Comparison of ENCODE assay signal across 13 mouse cellular contexts in genomic region chr9:31331246-31331645, GRCm38 (mm10). TPM values are rescaled to one million over a fixed set of nuclear protein-coding genes. Genes with fewer than 3 reads are reported as not detected.
DNase-seq lines count a peak whose midpoint lies in the region; ATAC-seq and TF ChIP-seq lines count a peak whose summit lies in the region.
"Had no signal": no experiment of that assay in that cellular context is flagged by ENCODE, and none has a peak within 500 bp of the region (broad histone marks: within the 10 kb centered on the region; RNA-seq: fewer than 3 reads in every experiment).

No protein-coding gene starts in this region.

- no peak overlapping the region for H3K4me3 ChIP-seq in layer of hippocampus, adult 2 months
- H3K4me3 ChIP-seq in intestine, embryonic 15.5 days (replicated peaks): no peak overlapping the region
- H3K4me3 ChIP-seq: embryonic facial prominence, embryonic 12.5 days; forebrain, embryonic 13.5 days; midbrain, embryonic 10.5 days had no signal

- H3K9ac ChIP-seq in intestine, embryonic 15.5 days: no peak overlapping the region
- H3K9ac ChIP-seq: embryonic facial prominence, embryonic 12.5 days; forebrain, embryonic 13.5 days; liver, postnatal 0 days had no signal

- DNase-seq in cerebellum, adult 11-12 months: peak; percentile 92
- peak; percentile 78 to 79 for DNase-seq in cerebellum, postnatal 10 days
- peak; percentile 78 to 84 for DNase-seq in layer of hippocampus, adult 2 months (ENCODE audit: low spot score in 2 of 2)
- DNase-seq in left cerebral cortex, postnatal 14 days (ENCODE audit: low spot score in 2 of 2): peak; percentile 67 to 68
- DNase-seq in adrenal gland, adult 8-10 months: no peak
- no peak for DNase-seq in lung, adult 18-20 months
- no peak for DNase-seq in adrenal gland, postnatal 14 days
- DNase-seq: heart, postnatal 36 days; liver, postnatal 0 days had no signal

- H3K36me3 ChIP-seq in intestine, embryonic 15.5 days: peaks cover 3% of the 10 kb centered on the region; the same call in 1 of the 2 replicates

- H3K27me3 ChIP-seq in intestine, embryonic 15.5 days (replicated peaks): no peaks in the 10 kb centered on the region
- H3K27me3 ChIP-seq: embryonic facial prominence, embryonic 12.5 days; forebrain, embryonic 13.5 days had no signal

- no peaks in the 10 kb centered on the region for H3K9me3 ChIP-seq in intestine, embryonic 15.5 days
- H3K9me3 ChIP-seq: embryonic facial prominence, embryonic 12.5 days; forebrain, embryonic 13.5 days; midbrain, embryonic 10.5 days had no signal

- no peak overlapping the region for H3K4me2 ChIP-seq in intestine, embryonic 15.5 days (replicated peaks)
- H3K4me2 ChIP-seq: embryonic facial prominence, embryonic 12.5 days; forebrain, embryonic 13.5 days had no signal

- TF ChIP-seq CTCF in layer of hippocampus, adult 2 months (conservative IDR thresholded peaks at IDR 0.05): no peak

- H3K4me1 ChIP-seq in intestine, embryonic 15.5 days (replicated peaks): no peaks in the 10 kb centered on the region
- H3K4me1 ChIP-seq: embryonic facial prominence, embryonic 12.5 days had no signal

- peak overlapping the region; percentile 81 for H3K27ac ChIP-seq in layer of hippocampus, adult 2 months
- no peak overlapping the region for H3K27ac ChIP-seq in intestine, embryonic 15.5 days
- H3K27ac ChIP-seq: embryonic facial prominence, embryonic 12.5 days; forebrain, embryonic 13.5 days; midbrain, embryonic 10.5 days had no signal

- intact Hi-C loops in left cerebral cortex, postnatal 14 days (cut with DNase I): no loop called here

- whole genome bisulfite sequencing in intestine, embryonic 15.5 days: 63% methylated on average over 4 of the region's 4 CpGs

- no peak for ATAC-seq in intestine, embryonic 15.5 days
- ATAC-seq: forebrain, embryonic 13.5 days; liver, postnatal 0 days had no signal

RNA-seq across cellular contexts. Expression of gene Prdm10, which starts 50.9 kb away (rescaled TPM):
- total RNA-seq in layer of hippocampus, adult 2 months (2021): 10 to 100 TPM; 22.0 to 23.1 TPM
- 10 to 100 TPM; 17.3 to 21.2 TPM for total RNA-seq in left cerebral cortex, postnatal 14 days (2021)
- polyA plus RNA-seq in intestine, embryonic 15.5 days (2015; fragmentation: Nextera tagmentation; extraction: Ambion mirVana): 3.9 and 4.1 TPM in 2 replicates
- 10 to 100 TPM in 3 of 4 experiments, 1 to 10 TPM in 1; 7.9 to 10.8 (median 10.5) TPM for total RNA-seq in adrenal gland, adult 8-10 months (2022)
- 8.0 and 8.3 TPM in 2 replicates for total RNA-seq in adrenal gland, postnatal 14 days (2021)

RNA-seq across cellular contexts. Expression of gene Nfrkb, which starts 54.7 kb away (rescaled TPM):
- 10 to 100 TPM; 33.1 to 33.6 TPM for total RNA-seq in layer of hippocampus, adult 2 months (2021)
- total RNA-seq in left cerebral cortex, postnatal 14 days (2021): 10 to 100 TPM; 29.3 to 30.3 TPM
- 17.3 and 18.2 TPM in 2 replicates for polyA plus RNA-seq in intestine, embryonic 15.5 days (2015; fragmentation: Nextera tagmentation; extraction: Ambion mirVana)
- 10 to 100 TPM; 16.8 to 41.2 (median 24.9) TPM for total RNA-seq in adrenal gland, adult 8-10 months (2022)
- 23.7 and 27.6 TPM in 2 replicates for total RNA-seq in adrenal gland, postnatal 14 days (2021)

Comparison
In these comparisons a context has a peak if more than half of its experiments do, and no peak if none do; other contexts are left out.
1. DNase-seq: peak in cerebellum, adult 11-12 months (single experiment), cerebellum, postnatal 10 days (2 of 2), layer of hippocampus, adult 2 months (2 of 2) and left cerebral cortex, postnatal 14 days (2 of 2); none in adrenal gland, adult 8-10 months (single experiment), lung, adult 18-20 months (0 of 2) and adrenal gland, postnatal 14 days (single experiment).